Mouse (Mus musculus) kidney, postnatal 0 days (tissue): ENCODE measurements around the gene Ercc2. TPM values are rescaled to one million over a fixed set of nuclear protein-coding genes. Genes with fewer than 3 reads are reported as not detected.

Experiments used
- ATAC-seq: fragments of 200-750 bp; cut with Nextera tagmentation; replicated peaks from 2 replicates; pipeline ENCODE4 v1.8.0; 2017; ENCODE audit warnings: low read depth, moderate number of reproducible peaks, moderate TSS enrichment, moderate library complexity; ENCODE audit not compliant: low FRiP score
- DNase-seq: peaks from one replicate; pipeline ENCODE4 v3.0.0-alpha.2; 2016; ENCODE audit warnings: low spot score
- H3K27ac ChIP-seq: fragments of 300-500 bp; sonication (generic); 2 replicates; pipeline ENCODE4 v1.5.1; 2014; ENCODE audit warnings: mild to moderate bottlenecking
- H3K27me3 ChIP-seq: fragments of 300-500 bp; sonication (generic); 2 replicates; pipeline ENCODE4 v1.6.1; 2014; ENCODE audit warnings: low read length, mixed read lengths; ENCODE audit not compliant: insufficient read depth
- H3K36me3 ChIP-seq: fragments of 300-500 bp; sonication (generic); 2 replicates; pipeline ENCODE4 v1.6.1; 2014; ENCODE audit warnings: low read length, mixed read lengths; ENCODE audit not compliant: insufficient read depth
- H3K4me1 ChIP-seq: fragments of 300-500 bp; sonication (generic); replicated peaks from 2 replicates; pipeline ENCODE4 v1.6.1; 2014; ENCODE audit warnings: antibody characterized with exemption, low read length, mixed read lengths; ENCODE audit not compliant: insufficient read depth
- H3K4me2 ChIP-seq: fragments of 300-500 bp; sonication (generic); 2 replicates; pipeline ENCODE4 v1.6.1; 2014; ENCODE audit warnings: mild to moderate bottlenecking, low read length, moderate library complexity, mixed read lengths
- H3K4me3 ChIP-seq: fragments of 300-500 bp; sonication (generic); replicated peaks from 2 replicates; pipeline ENCODE4 v1.5.1; 2014; ENCODE audit warnings: low read depth, low read length
- H3K9ac ChIP-seq: fragments of 300-500 bp; sonication (generic); 2 replicates; pipeline ENCODE4 v1.6.1; 2014; ENCODE audit warnings: low read depth, low read length
- H3K9me3 ChIP-seq: fragments of 300-500 bp; sonication (generic); replicated peaks from 2 replicates; pipeline ENCODE4 v1.6.1; 2016; ENCODE audit warnings: low read length, inconsistent platforms, mixed read lengths
- CTCF ChIP-seq: IDR thresholded peaks from 2 replicates; pipeline ENCODE4 v1.5.1; 2016; ENCODE audit warnings: antibody characterized with exemption, low read depth, mild to moderate bottlenecking, moderate library complexity
- WGBS: fragments of 180-500 bp; shearing (Covaris S2); extraction: QIAGEN DNeasy Blood & Tissue Kit; methylation state at CpG from one replicate; pipeline ENCODE4 v1.1.7; 2014; 5-methylcytosine and 5-hydroxymethylcytosine counted together
- polyA plus RNA-seq: library from polyadenylated mRNA; unstranded; fragments of >200 nt; fragmentation: Nextera tagmentation; extraction: Ambion mirVana; gene quantifications from 2 replicates; pipeline ENCODE4 v1.2.1, GENCODE M21; 2015

Gene Ercc2
- polyA plus RNA-seq, 1 experiment from 2014 or later: 11.5 TPM

GRCm38 (mm10) chr7:19420821-19421636 lies 39.2 kb downstream of the Ercc2 start:
- ATAC-seq: peak; percentile 93
- Histone ChIP-seq H3K27ac (no peak overlapping the region), H3K27me3 (peaks cover 15% of the 10 kb centered on the region), H3K9me3 (no peaks in the 10 kb centered on the region), H3K4me3 (peak overlapping the region; percentile 16; the same call in 1 of the 2 replicates), H3K9ac (no peak overlapping the region), H3K4me2 (peak overlapping the region; percentile 57), H3K36me3 (peaks cover 11% of the 10 kb centered on the region), H3K4me1 (no peaks in the 10 kb centered on the region; the same call in 1 of the 2 replicates)
- WGBS: 14% methylated on average over 43 of the region's 43 CpGs
- peak; percentile 96 for DNase-seq
- no peak for TF ChIP-seq CTCF

GRCm38 (mm10) chr7:19423083-19423482 lies 41.3 kb downstream of the Ercc2 start:
- 88% methylated on average over 3 of the region's 3 CpGs for WGBS
- no peak for TF ChIP-seq CTCF
- Histone ChIP-seq H3K4me1 (no peaks in the 10 kb centered on the region; the same call in 1 of the 2 replicates), H3K36me3 (peaks cover 21% of the 10 kb centered on the region), H3K4me2 (no peak overlapping the region), H3K9ac (no peak overlapping the region), H3K27me3 (peaks cover 15% of the 10 kb centered on the region), H3K9me3 (no peaks in the 10 kb centered on the region), H3K4me3 (no peak overlapping the region), H3K27ac (no peak overlapping the region)
- ATAC-seq (no peak), DNase-seq (no peak)

- Histone ChIP-seq H3K27ac (no peak overlapping the region), H3K9me3 (no peaks in the 10 kb centered on the region), H3K4me2 (no peak overlapping the region), H3K9ac (no peak overlapping the region), H3K27me3 (peaks cover 13% of the 10 kb centered on the region), H3K4me3 (no peak overlapping the region), H3K36me3 (peaks cover 31% of the 10 kb centered on the region), H3K4me1 (no peaks in the 10 kb centered on the region; the same call in 1 of the 2 replicates)
- DNase-seq (no peak), ATAC-seq (no peak)
- WGBS: 53% methylated on average over 4 of the region's 4 CpGs
- no peak for TF ChIP-seq CTCF
These were observed 42.2 kb downstream of the Ercc2 start for GRCm38 (mm10) chr7:19424051-19424450.

GRCm38 (mm10) chr7:19426349-19426748 lies 44.5 kb downstream of the Ercc2 start:
- H3K4me1 ChIP-seq: no peaks in the 10 kb centered on the region
- 77% methylated on average over 6 of the region's 6 CpGs for WGBS
- no peak overlapping the region for H3K4me2 ChIP-seq
- no peak overlapping the region for H3K27ac ChIP-seq
- no peaks in the 10 kb centered on the region for H3K27me3 ChIP-seq
- no peaks in the 10 kb centered on the region for H3K9me3 ChIP-seq
- no peak overlapping the region for H3K4me3 ChIP-seq
- no peak overlapping the region for H3K9ac ChIP-seq
- ATAC-seq (no peak), DNase-seq (no peak)
- no peak for TF ChIP-seq CTCF
- peaks cover 45% of the 10 kb centered on the region for H3K36me3 ChIP-seq

GRCm38 (mm10) chr7:19426888-19427287 lies 45.1 kb downstream of the Ercc2 start:
- Histone ChIP-seq H3K36me3 (peaks cover 50% of the 10 kb centered on the region), H3K27ac (no peak overlapping the region), H3K4me3 (no peak overlapping the region), H3K27me3 (no peaks in the 10 kb centered on the region), H3K4me1 (no peaks in the 10 kb centered on the region), H3K9ac (no peak overlapping the region), H3K9me3 (no peaks in the 10 kb centered on the region), H3K4me2 (no peak overlapping the region)
- 91% methylated on average over 6 of the region's 6 CpGs for WGBS
- ATAC-seq (no peak), DNase-seq (no peak)
- TF ChIP-seq CTCF: no peak

GRCm38 (mm10) chr7:19427999-19428650 lies 46.3 kb downstream of the Ercc2 start:
- no peak overlapping the region for H3K4me2 ChIP-seq
- H3K36me3 ChIP-seq: peaks cover 63% of the 10 kb centered on the region
- no peak for DNase-seq
- H3K27me3 ChIP-seq: no peaks in the 10 kb centered on the region
- no peaks in the 10 kb centered on the region for H3K4me1 ChIP-seq
- H3K27ac ChIP-seq: no peak overlapping the region
- 79% methylated on average over 15 of the region's 15 CpGs for WGBS
- H3K4me3 ChIP-seq: no peak overlapping the region
- no peak for TF ChIP-seq CTCF
- ATAC-seq: no peak
- no peaks in the 10 kb centered on the region for H3K9me3 ChIP-seq
- no peak overlapping the region for H3K9ac ChIP-seq
